Mouse (Mus musculus) midbrain, embryonic 16.5 days (tissue): Measurements from ENCODE around the gene Fstl1. TPM values are rescaled to one million over a fixed set of nuclear protein-coding genes. Genes with fewer than 3 reads are reported as not detected.

Experiments used
- ATAC-seq: fragments of 200-750 bp; cut with Nextera tagmentation; 2 replicates; pipeline ENCODE4 v1.8.0; 2017; ENCODE audit warnings: moderate TSS enrichment
- H3K27ac ChIP-seq: fragments of 300-500 bp; sonication (generic); 2 replicates; pipeline ENCODE4 v1.5.1; 2014; ENCODE audit warnings: mild to moderate bottlenecking, low read length, mixed read lengths
- H3K27me3 ChIP-seq: fragments of 300-500 bp; sonication (generic); 2 replicates; pipeline ENCODE4 v1.6.1; 2014; ENCODE audit warnings: low read depth, low read length, mixed read lengths; ENCODE audit not compliant: control insufficient read depth, insufficient read depth
- H3K36me3 ChIP-seq: fragments of 300-500 bp; sonication (generic); 2 replicates; pipeline ENCODE4 v1.6.1; 2014; ENCODE audit warnings: mild to moderate bottlenecking, low read length, moderate library complexity, mixed read lengths; ENCODE audit not compliant: control insufficient read depth, insufficient read depth
- H3K4me1 ChIP-seq: fragments of 300-500 bp; sonication (generic); 2 replicates; pipeline ENCODE4 v1.6.1; 2014; ENCODE audit warnings: mild to moderate bottlenecking, low read length, mixed read lengths; ENCODE audit not compliant: control insufficient read depth, insufficient read depth
- H3K4me2 ChIP-seq: fragments of 300-500 bp; sonication (generic); 2 replicates; pipeline ENCODE4 v1.6.1; 2014; ENCODE audit warnings: mild to moderate bottlenecking, low read length, mixed read lengths
- H3K4me3 ChIP-seq: fragments of 300-500 bp; sonication (generic); 2 replicates; pipeline ENCODE4 v1.5.1; 2014; ENCODE audit warnings: low read depth, mild to moderate bottlenecking, low read length, moderate library complexity, mixed read lengths
- H3K9ac ChIP-seq: fragments of 300-500 bp; sonication (generic); 2 replicates; pipeline ENCODE4 v1.6.1; 2014; ENCODE audit warnings: low read depth, low read length, mixed read lengths
- H3K9me3 ChIP-seq: fragments of 300-500 bp; sonication (generic); replicated peaks from 2 replicates; pipeline ENCODE4 v1.6.1; 2014; ENCODE audit warnings: mild to moderate bottlenecking, low read length, mixed read lengths; ENCODE audit not compliant: control insufficient read depth, poor library complexity, severe bottlenecking
- WGBS: fragments of 180-500 bp; shearing (Covaris S2); extraction: QIAGEN DNeasy Blood & Tissue Kit; methylation state at CpG from one replicate; pipeline ENCODE4 v1.1.7; 2014; 5-methylcytosine and 5-hydroxymethylcytosine counted together
- polyA plus RNA-seq: library from polyadenylated mRNA; unstranded; fragments of >200 nt; fragmentation: Nextera tagmentation; extraction: Ambion mirVana; gene quantifications from 2 replicates; pipeline ENCODE4 v1.2.1, GENCODE M21; 2015

Fstl1 gene
- polyA plus RNA-seq, 1 experiment from 2014 or later, result 69.2 TPM

- Histone ChIP-seq H3K9me3 (no peaks in the 10 kb centered on the region), H3K4me3 (no peak overlapping the region), H3K36me3 (no peaks in the 10 kb centered on the region), H3K27ac (no peak overlapping the region), H3K9ac (no peak overlapping the region), H3K4me2 (no peak overlapping the region), H3K4me1 (no peaks in the 10 kb centered on the region), H3K27me3 (no peaks in the 10 kb centered on the region)
- no peak for ATAC-seq
- WGBS, result 32% methylated on average over 2 of the region's 2 CpGs
Observed at GRCm38 (mm10) chr16:37752876-37753275, 23.8 kb upstream of the Fstl1 start.

DNA sequence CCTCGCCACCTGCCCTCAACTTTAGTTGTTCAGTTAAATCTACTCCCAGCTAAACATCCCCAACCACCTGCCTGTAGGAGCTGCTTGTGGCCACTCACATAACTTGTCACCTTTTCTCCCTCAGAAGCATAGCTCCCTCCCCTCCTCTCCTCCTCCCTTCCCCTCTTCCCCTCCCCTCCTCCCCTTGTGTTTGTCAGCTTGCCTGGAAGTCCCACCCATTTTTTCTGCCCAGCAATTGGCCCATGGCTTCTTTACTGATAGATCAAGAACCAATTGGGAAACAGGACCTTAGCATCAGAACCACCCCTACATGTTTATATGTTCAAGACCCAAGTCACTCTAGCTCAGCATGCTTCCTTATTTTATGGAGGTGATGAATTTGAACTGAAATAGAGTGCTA is 22.9 kb upstream of the Fstl1 start:
- Histone ChIP-seq H3K4me2 (no peak overlapping the region), H3K36me3 (no peaks in the 10 kb centered on the region), H3K27ac (no peak overlapping the region), H3K9ac (no peak overlapping the region), H3K9me3 (no peaks in the 10 kb centered on the region), H3K27me3 (no peaks in the 10 kb centered on the region), H3K4me1 (no peaks in the 10 kb centered on the region), H3K4me3 (no peak overlapping the region)
- no peak for ATAC-seq
- WGBS, result 89% methylated on average over 1 of the region's 1 CpGs

GRCm38 (mm10) chr16:37754483-37754882 is 22.2 kb upstream of the Fstl1 start:
- no peaks in the 10 kb centered on the region for H3K4me1 ChIP-seq
- no peak overlapping the region for H3K4me3 ChIP-seq
- no peak for ATAC-seq
- H3K9me3 ChIP-seq, result no peaks in the 10 kb centered on the region
- H3K27me3 ChIP-seq, result no peaks in the 10 kb centered on the region
- H3K4me2 ChIP-seq, result no peak overlapping the region
- H3K36me3 ChIP-seq, result no peaks in the 10 kb centered on the region
- 63% methylated on average over 4 of the region's 4 CpGs for WGBS
- no peak overlapping the region for H3K9ac ChIP-seq
- H3K27ac ChIP-seq, result no peak overlapping the region

- Histone ChIP-seq H3K4me2 (no peak overlapping the region), H3K4me3 (no peak overlapping the region), H3K9me3 (no peaks in the 10 kb centered on the region), H3K27ac (no peak overlapping the region), H3K36me3 (no peaks in the 10 kb centered on the region), H3K4me1 (no peaks in the 10 kb centered on the region), H3K27me3 (no peaks in the 10 kb centered on the region), H3K9ac (no peak overlapping the region)
- ATAC-seq, result no peak
- WGBS, result 88% methylated on average over 2 of the region's 2 CpGs
Observed at GRCm38 (mm10) chr16:37757223-37757622, 19.4 kb upstream of the Fstl1 start.

- H3K4me1 ChIP-seq, result peaks cover 5% of the 10 kb centered on the region; the same call in 1 of the 2 replicates
- ATAC-seq, result peak; percentile 42; the same call in 1 of the 2 replicates
- no peak overlapping the region for H3K4me2 ChIP-seq
- no peak overlapping the region for H3K9ac ChIP-seq
- no peaks in the 10 kb centered on the region for H3K27me3 ChIP-seq
- no peaks in the 10 kb centered on the region for H3K9me3 ChIP-seq
- H3K27ac ChIP-seq, result no peak overlapping the region
- no peaks in the 10 kb centered on the region for H3K36me3 ChIP-seq
- WGBS, result 26% methylated on average over 5 of the region's 5 CpGs
- no peak overlapping the region for H3K4me3 ChIP-seq
Observed at GRCm38 (mm10) chr16:37763797-37764196, 12.9 kb upstream of the Fstl1 start.

- H3K9me3 ChIP-seq, result no peaks in the 10 kb centered on the region
- peaks cover 11% of the 10 kb centered on the region for H3K4me1 ChIP-seq
- peak overlapping the region; percentile 78 for H3K9ac ChIP-seq
- H3K4me2 ChIP-seq, result peak overlapping the region; percentile 99
- H3K27me3 ChIP-seq, result no peaks in the 10 kb centered on the region
- WGBS, result 31% methylated on average over 14 of the region's 14 CpGs
- H3K27ac ChIP-seq, result no peak overlapping the region
- peak; percentile 55 for ATAC-seq
- H3K4me3 ChIP-seq, result peak overlapping the region; percentile 70
- H3K36me3 ChIP-seq, result no peaks in the 10 kb centered on the region
Observed at GRCm38 (mm10) chr16:37776166-37776859, 360 bp upstream of the Fstl1 start.

GRCm38 (mm10) chr16:37777796-37778475 is 1.3 kb downstream of the Fstl1 start:
- H3K27ac ChIP-seq, result no peak overlapping the region
- H3K36me3 ChIP-seq, result no peaks in the 10 kb centered on the region
- H3K4me1 ChIP-seq, result peaks cover 11% of the 10 kb centered on the region
- no peak overlapping the region for H3K9ac ChIP-seq
- peak overlapping the region; percentile 70; the same call in 1 of the 2 replicates for H3K4me3 ChIP-seq
- ATAC-seq, result no peak
- H3K4me2 ChIP-seq, result peak overlapping the region; percentile 99
- no peaks in the 10 kb centered on the region for H3K9me3 ChIP-seq
- no peaks in the 10 kb centered on the region for H3K27me3 ChIP-seq
- WGBS, result 8% methylated on average over 4 of the region's 4 CpGs

GRCm38 (mm10) chr16:37778529-37778928 is 1.9 kb downstream of the Fstl1 start:
- Histone ChIP-seq H3K27ac (no peak overlapping the region), H3K27me3 (no peaks in the 10 kb centered on the region), H3K9ac (no peak overlapping the region), H3K4me3 (no peak overlapping the region), H3K36me3 (no peaks in the 10 kb centered on the region), H3K9me3 (no peaks in the 10 kb centered on the region), H3K4me2 (peak overlapping the region; percentile 14), H3K4me1 (peaks cover 11% of the 10 kb centered on the region)
- WGBS, result 32% methylated on average over 5 of the region's 5 CpGs
- ATAC-seq, result no peak

GRCm38 (mm10) chr16:37779651-37780280 is 3.1 kb downstream of the Fstl1 start:
- no peak for ATAC-seq
- no peak overlapping the region for H3K4me2 ChIP-seq
- H3K36me3 ChIP-seq, result no peaks in the 10 kb centered on the region
- H3K9ac ChIP-seq, result no peak overlapping the region
- H3K4me1 ChIP-seq, result peaks cover 11% of the 10 kb centered on the region
- H3K27me3 ChIP-seq, result no peaks in the 10 kb centered on the region
- H3K27ac ChIP-seq, result no peak overlapping the region
- H3K4me3 ChIP-seq, result no peak overlapping the region
- no peaks in the 10 kb centered on the region for H3K9me3 ChIP-seq
- WGBS, result 70% methylated on average over 7 of the region's 7 CpGs
